Mouse (Mus musculus): ENCODE results near the gene Mdga1. TPM values are rescaled to one million over a fixed set of nuclear protein-coding genes. Genes with fewer than 3 reads are reported as not detected.
A peak's percentile ranks its signal among the peaks of the same experiment; 100 is the strongest.

Mdga1 gene
- polyA plus RNA-seq, 2 experiments = 0.75 to 1.7 TPM

- Histone ChIP-seq H3K9ac (replicated peaks) (no peak overlapping the region), H3K27ac (no peak overlapping the region; the same call in 1 of the 2 replicates), H3K4me1 (replicated peaks; ENCODE audit: control insufficient read depth in 2 of 2, insufficient read depth in 2 of 2, low read length in 1 of 2) (peaks cover 20 to 34% of the 10 kb centered on the region in 2 experiments), H3K4me3 (ENCODE audit: insufficient read depth in 1 of 2, low read depth in 2 of 2, low read length in 2 of 2) (no peak overlapping the region), H3K36me3 (replicated peaks; ENCODE audit: control insufficient read depth, insufficient read depth, low read depth) (no peaks in the 10 kb centered on the region), H3K4me2 (ENCODE audit: low read depth) (peak overlapping the region; percentile 92), H3K27me3 (ENCODE audit: control insufficient read depth, insufficient read depth, low read length) (no peaks in the 10 kb centered on the region), H3K9me3 (ENCODE audit: control insufficient read depth, low read length) (no peaks in the 10 kb centered on the region)
- WGBS (ENCODE audit: insufficient replicate concordance) = 82% methylated on average over 2 of the region's 2 CpGs
- no peak for ATAC-seq (ENCODE audit: insufficient read depth)
- no peak for DNase-seq (ENCODE audit: low read depth in 3 of 3, low spot score in 3 of 3)
- TF ChIP-seq CTCF (IDR thresholded peaks at IDR 0.05; ENCODE audit: low read depth) = no peak
- no peak for TF ChIP-seq EP300 (IDR thresholded peaks at IDR 0.05; ENCODE audit: low read depth)
Measured at GRCm38 (mm10) chr17:30006877-30007276, 37.0 kb upstream of the Mdga1 start.

- Histone ChIP-seq H3K27me3 (ENCODE audit: control insufficient read depth, insufficient read depth, low read length) (no peaks in the 10 kb centered on the region), H3K9me3 (ENCODE audit: control insufficient read depth, low read length) (no peaks in the 10 kb centered on the region), H3K4me3 (ENCODE audit: insufficient read depth in 1 of 2, low read depth in 2 of 2, low read length in 2 of 2) (peak overlapping the region; percentile 85 to 94), H3K4me2 (ENCODE audit: low read depth) (peak overlapping the region; percentile 92), H3K36me3 (replicated peaks; ENCODE audit: control insufficient read depth, insufficient read depth, low read depth) (no peaks in the 10 kb centered on the region), H3K27ac (peak overlapping the region; percentile 96), H3K9ac (replicated peaks) (peak overlapping the region; percentile 99), H3K4me1 (replicated peaks; ENCODE audit: control insufficient read depth in 2 of 2, insufficient read depth in 2 of 2, low read length in 1 of 2) (peaks cover 20 to 34% of the 10 kb centered on the region in 2 experiments)
- TF ChIP-seq EP300 (IDR thresholded peaks at IDR 0.05; ENCODE audit: low read depth) (no peak), CTCF (IDR thresholded peaks at IDR 0.05; ENCODE audit: low read depth) (no peak)
- ATAC-seq (ENCODE audit: insufficient read depth) (no peak), DNase-seq (ENCODE audit: low read depth in 3 of 3, low spot score in 3 of 3) (no peak)
- whole genome bisulfite sequencing (ENCODE audit: insufficient replicate concordance) = under 1% methylated on average over 17 of the region's 19 CpGs
Measured at GRCm38 (mm10) chr17:30005451-30005941, 35.6 kb upstream of the Mdga1 start.

GRCm38 (mm10) chr17:30005103-30005443, 35.2 kb upstream of the Mdga1 start:
- under 1% methylated on average over 30 of the region's 47 CpGs for WGBS (ENCODE audit: insufficient replicate concordance)
- Histone ChIP-seq H3K9ac (replicated peaks) (peak overlapping the region; percentile 99), H3K27ac (peak overlapping the region; percentile 96), H3K4me2 (ENCODE audit: low read depth) (peak overlapping the region; percentile 92), H3K4me3 (ENCODE audit: insufficient read depth in 1 of 2, low read depth in 2 of 2, low read length in 2 of 2) (peak overlapping the region; percentile 85 to 94), H3K36me3 (replicated peaks; ENCODE audit: control insufficient read depth, insufficient read depth, low read depth) (no peaks in the 10 kb centered on the region), H3K4me1 (replicated peaks; ENCODE audit: control insufficient read depth in 2 of 2, insufficient read depth in 2 of 2, low read length in 1 of 2) (peaks cover 20 to 32% of the 10 kb centered on the region in 2 experiments), H3K27me3 (ENCODE audit: control insufficient read depth, insufficient read depth, low read length) (no peaks in the 10 kb centered on the region), H3K9me3 (ENCODE audit: control insufficient read depth, low read length) (no peaks in the 10 kb centered on the region)
- ATAC-seq (ENCODE audit: insufficient read depth) = peak; percentile 7
- no peak for DNase-seq (ENCODE audit: low read depth in 3 of 3, low spot score in 3 of 3)
- TF ChIP-seq EP300 (IDR thresholded peaks at IDR 0.05; ENCODE audit: low read depth) (no peak), CTCF (IDR thresholded peaks at IDR 0.05; ENCODE audit: low read depth) (no peak)

GRCm38 (mm10) chr17:30004203-30005102, 34.6 kb upstream of the Mdga1 start, which contains the start of gene Zfand3:
TSS of gene Zfand3 (plus strand) at chr17:30004733.
- ATAC-seq (ENCODE audit: insufficient read depth) (peak; percentile 89), DNase-seq (ENCODE audit: low read depth in 3 of 3, low spot score in 3 of 3) (peak; percentile 87 to 93 (median 90))
- Histone ChIP-seq H3K27me3 (ENCODE audit: control insufficient read depth, insufficient read depth, low read length) (no peaks in the 10 kb centered on the region), H3K4me2 (ENCODE audit: low read depth) (peak within 1 kb of the TSS; percentile 92), H3K4me1 (replicated peaks; ENCODE audit: control insufficient read depth in 2 of 2, insufficient read depth in 2 of 2, low read length in 1 of 2) (peaks cover 20 to 28% of the 10 kb centered on the region in 2 experiments), H3K9ac (replicated peaks) (peak within 1 kb of the TSS; percentile 99), H3K9me3 (ENCODE audit: control insufficient read depth, low read length) (no peaks in the 10 kb centered on the region), H3K36me3 (replicated peaks; ENCODE audit: control insufficient read depth, insufficient read depth, low read depth) (no peaks in the 10 kb centered on the region), H3K27ac (peak within 1 kb of the TSS; percentile 96), H3K4me3 (ENCODE audit: insufficient read depth in 1 of 2, low read depth in 2 of 2, low read length in 2 of 2) (peak within 1 kb of the TSS; percentile 85 to 94)
- TF ChIP-seq CTCF (IDR thresholded peaks at IDR 0.05; ENCODE audit: low read depth) (no peak), EP300 (IDR thresholded peaks at IDR 0.05; ENCODE audit: low read depth) (no peak)
- WGBS (ENCODE audit: insufficient replicate concordance) = under 1% methylated on average over 65 of the region's 93 CpGs
